Mouse (Mus musculus): Measurements from ENCODE around the gene Sirt6.

DNA sequence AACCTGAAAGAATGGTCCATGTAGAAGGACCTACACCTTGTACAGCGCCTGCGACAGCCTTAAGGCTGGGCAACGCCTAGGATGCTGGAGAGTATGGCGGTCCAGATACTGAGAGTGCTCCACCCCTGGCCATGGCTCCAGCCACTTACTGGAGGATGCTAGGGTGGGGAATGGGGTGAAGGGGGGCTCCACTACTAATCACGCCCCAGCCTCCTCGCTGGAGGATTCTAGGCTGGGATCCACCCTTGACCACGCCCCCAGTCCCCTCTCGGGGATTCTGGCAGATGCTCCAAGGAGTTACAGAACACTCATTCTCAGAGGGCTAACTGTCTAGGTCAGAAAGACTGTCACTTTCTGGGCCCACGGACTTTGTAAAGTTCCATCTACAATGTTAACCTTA lies 54.6 kb downstream of the Sirt6 start:
- no peak for TF ChIP-seq POLR2A (IDR thresholded peaks at IDR 0.05; ENCODE audit: low read depth, low read length)
- TF ChIP-seq CTCF (conservative IDR thresholded peaks at IDR 0.05; ENCODE audit: insufficient read depth, insufficient read length, low read depth, low read length) = no peak

Measured in kidney, adult 2 months (tissue).